Mouse (Mus musculus) heart, embryonic 15.5 days (tissue): ENCODE measurements around the gene 4933405O20Rik. TPM values are rescaled to one million over a fixed set of nuclear protein-coding genes. Genes with fewer than 3 reads are reported as not detected.

Experiments
- ATAC-seq: fragments of 200-750 bp; cut with Nextera tagmentation; replicated peaks from 2 replicates; pipeline ENCODE4 v1.8.0; 2017; ENCODE audit warnings: low read depth, moderate TSS enrichment; ENCODE audit not compliant: insufficient number of reproducible peaks, insufficient read depth, low FRiP score
- H3K27ac ChIP-seq: fragments of 300-500 bp; sonication (generic); 2 replicates; pipeline ENCODE4 v1.5.1; 2015; ENCODE audit warnings: mild to moderate bottlenecking, inconsistent platforms
- H3K27me3 ChIP-seq: fragments of 300-500 bp; sonication (generic); 2 replicates; pipeline ENCODE4 v1.6.1; 2015; ENCODE audit warnings: inconsistent platforms
- H3K36me3 ChIP-seq: fragments of 300-500 bp; sonication (generic); 2 replicates; pipeline ENCODE4 v1.6.1; 2015; ENCODE audit warnings: mild to moderate bottlenecking, inconsistent platforms
- H3K4me1 ChIP-seq: fragments of 300-500 bp; sonication (generic); replicated peaks from 2 replicates; pipeline ENCODE4 v1.6.1; 2015; ENCODE audit warnings: inconsistent platforms
- H3K4me2 ChIP-seq: fragments of 300-500 bp; sonication (generic); 2 replicates; pipeline ENCODE4 v1.6.1; 2015; ENCODE audit warnings: inconsistent platforms, mild to moderate bottlenecking, moderate library complexity
- H3K4me3 ChIP-seq: fragments of 300-500 bp; sonication (generic); 2 replicates; pipeline ENCODE4 v1.5.1; 2015; ENCODE audit warnings: mild to moderate bottlenecking, inconsistent platforms
- H3K9ac ChIP-seq: fragments of 300-500 bp; sonication (generic); 2 replicates; pipeline ENCODE4 v1.6.1; 2015; ENCODE audit warnings: mild to moderate bottlenecking, inconsistent platforms
- H3K9me3 ChIP-seq: fragments of 300-500 bp; sonication (generic); replicated peaks from 2 replicates; pipeline ENCODE4 v1.6.1; 2016; ENCODE audit warnings: inconsistent platforms
- WGBS: fragments of 180-500 bp; shearing (Covaris S2); methylation state at CpG from one replicate; pipeline ENCODE4 v1.1.7; 2015; ENCODE audit warnings: mixed read lengths; 5-methylcytosine and 5-hydroxymethylcytosine counted together
- polyA plus RNA-seq: library from polyadenylated mRNA; unstranded; fragments of >200 nt; fragmentation: Nextera tagmentation; extraction: Ambion mirVana; gene quantifications from 2 replicates; pipeline ENCODE4 v1.2.1, GENCODE M21; 2015

Gene 4933405O20Rik
- polyA plus RNA-seq, result not detected in 2 replicates

DNA sequence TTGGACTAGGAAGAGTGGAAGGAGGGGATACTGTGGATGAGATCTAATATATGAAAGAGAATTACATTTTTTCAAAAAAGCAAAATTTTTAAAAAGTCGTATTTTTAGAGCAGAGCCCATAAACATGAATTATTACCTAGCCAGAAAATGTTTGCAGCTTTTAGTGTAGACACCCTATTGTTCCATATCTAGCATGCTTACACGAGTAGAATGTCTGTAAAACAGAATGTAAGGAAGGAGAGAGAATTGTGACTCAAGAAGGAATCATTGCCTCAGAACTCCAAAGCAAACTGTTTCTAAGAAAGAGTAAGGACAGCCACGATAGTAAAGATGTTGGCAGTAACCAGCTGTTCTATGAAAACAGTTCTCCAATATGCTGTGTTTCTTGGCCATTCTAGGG, at the start of gene 4933405O20Rik:
4933405O20Rik (plus strand) TSS at position 301 of the 400 bp plus-strand sequence.
- Histone ChIP-seq H3K36me3 (no peaks in the 10 kb centered on the region), H3K4me3 (no peak within 1 kb of the TSS), H3K9ac (no peak within 1 kb of the TSS), H3K4me2 (no peak within 1 kb of the TSS), H3K9me3 (no peaks in the 10 kb centered on the region), H3K4me1 (no peaks in the 10 kb centered on the region), H3K27me3 (no peaks in the 10 kb centered on the region), H3K27ac (no peak within 1 kb of the TSS)
- WGBS, result 63% methylated on average over 3 of the region's 3 CpGs
- no peak for ATAC-seq

DNA sequence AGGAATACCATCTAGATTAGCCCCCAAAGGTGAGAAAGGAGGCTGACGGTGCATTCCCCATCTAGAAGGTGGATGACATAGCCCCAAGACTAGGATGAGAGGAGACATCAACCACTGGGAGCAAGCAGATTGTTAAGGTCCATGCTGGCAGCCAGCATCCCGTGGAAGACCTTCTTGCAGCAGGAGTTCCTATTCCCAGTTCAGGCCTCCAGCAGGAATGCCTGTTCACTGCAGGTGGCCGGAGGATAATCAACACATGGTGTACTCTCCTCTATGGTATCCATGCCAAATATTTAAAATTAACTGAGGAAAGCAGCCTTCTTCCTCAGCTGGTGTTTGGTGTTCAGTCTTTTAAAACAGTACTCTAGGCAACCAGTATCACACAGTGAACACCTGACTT, 49.4 kb upstream of the 4933405O20Rik start:
- Histone ChIP-seq H3K27me3 (no peaks in the 10 kb centered on the region), H3K4me2 (no peak overlapping the region), H3K27ac (no peak overlapping the region), H3K9ac (no peak overlapping the region), H3K36me3 (no peaks in the 10 kb centered on the region), H3K9me3 (no peaks in the 10 kb centered on the region), H3K4me1 (no peaks in the 10 kb centered on the region), H3K4me3 (no peak overlapping the region)
- no peak for ATAC-seq
- WGBS, result 63% methylated on average over 3 of the region's 3 CpGs

DNA sequence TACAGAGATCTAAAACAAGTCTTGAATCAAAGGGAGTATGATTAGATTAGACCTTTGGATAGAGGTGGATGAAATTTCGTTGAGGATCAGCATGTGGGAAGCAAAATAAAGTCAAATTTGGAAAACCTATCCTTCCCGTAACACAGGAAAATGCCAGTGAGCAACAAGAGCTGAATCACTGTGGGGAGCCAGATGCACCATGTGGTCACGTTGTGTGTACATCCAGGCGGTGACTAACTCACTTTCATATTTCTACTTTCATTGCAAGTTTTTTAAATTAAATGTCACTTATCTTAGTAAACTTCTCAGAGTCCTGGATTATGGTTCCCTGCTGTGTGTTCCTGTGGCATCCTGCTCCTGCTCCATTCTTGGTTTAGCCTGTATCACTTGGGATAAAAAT, 47.6 kb upstream of the 4933405O20Rik start:
- 68% methylated on average over 4 of the region's 4 CpGs for WGBS
- Histone ChIP-seq H3K4me2 (no peak overlapping the region), H3K9ac (no peak overlapping the region), H3K27me3 (no peaks in the 10 kb centered on the region), H3K9me3 (no peaks in the 10 kb centered on the region), H3K4me1 (no peaks in the 10 kb centered on the region), H3K27ac (no peak overlapping the region), H3K4me3 (no peak overlapping the region), H3K36me3 (no peaks in the 10 kb centered on the region)
- no peak for ATAC-seq

DNA sequence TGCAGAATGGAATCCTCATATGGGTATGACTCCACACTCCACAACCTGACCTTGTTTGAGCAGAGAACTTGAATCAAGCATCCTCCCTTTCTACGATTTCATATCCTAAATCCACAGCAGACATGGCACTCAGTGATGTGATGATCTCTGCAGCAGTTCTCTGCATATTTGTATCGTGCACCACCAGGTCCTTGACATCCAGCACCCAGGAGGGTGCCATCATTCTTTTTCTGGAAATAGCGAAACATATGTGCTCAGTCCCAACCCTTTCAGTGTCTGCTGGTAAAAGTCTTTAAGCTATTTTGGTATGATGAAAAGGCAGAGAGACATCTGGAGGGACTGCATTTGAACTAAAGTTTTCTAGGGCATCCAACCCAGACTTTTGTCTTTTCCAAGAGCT, 36.3 kb upstream of the 4933405O20Rik start:
- H3K27ac ChIP-seq, result no peak overlapping the region
- WGBS, result 78% methylated on average over 3 of the region's 3 CpGs
- H3K36me3 ChIP-seq, result no peaks in the 10 kb centered on the region
- H3K4me3 ChIP-seq, result no peak overlapping the region
- no peak for ATAC-seq
- no peaks in the 10 kb centered on the region for H3K9me3 ChIP-seq
- H3K27me3 ChIP-seq, result no peaks in the 10 kb centered on the region
- no peak overlapping the region for H3K4me2 ChIP-seq
- no peak overlapping the region for H3K9ac ChIP-seq
- no peaks in the 10 kb centered on the region for H3K4me1 ChIP-seq

DNA sequence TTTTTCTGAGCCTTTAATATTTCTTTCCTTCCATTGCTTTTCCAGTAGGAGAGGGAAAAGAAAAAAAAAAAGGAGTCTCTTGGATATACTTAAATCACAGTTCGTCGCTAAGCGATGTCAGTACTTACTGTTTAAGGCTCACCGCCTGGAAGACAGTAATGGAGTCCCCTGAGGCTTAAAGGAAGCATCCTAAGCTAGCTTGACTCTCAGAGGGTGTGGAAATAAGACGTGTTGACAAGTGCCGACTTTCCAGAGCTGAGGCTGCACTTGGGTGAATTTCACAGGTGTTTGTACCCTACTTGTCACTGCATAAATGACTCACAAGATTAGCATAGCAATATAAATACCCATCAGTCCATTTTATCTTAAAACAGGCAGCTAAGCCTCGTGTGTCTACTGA, 25.1 kb upstream of the 4933405O20Rik start:
- no peak overlapping the region for H3K4me2 ChIP-seq
- ATAC-seq, result no peak
- H3K27me3 ChIP-seq, result no peaks in the 10 kb centered on the region
- no peaks in the 10 kb centered on the region for H3K9me3 ChIP-seq
- no peak overlapping the region for H3K27ac ChIP-seq
- H3K9ac ChIP-seq, result no peak overlapping the region
- H3K4me3 ChIP-seq, result no peak overlapping the region
- 48% methylated on average over 7 of the region's 7 CpGs for WGBS
- no peaks in the 10 kb centered on the region for H3K4me1 ChIP-seq
- H3K36me3 ChIP-seq, result no peaks in the 10 kb centered on the region

DNA sequence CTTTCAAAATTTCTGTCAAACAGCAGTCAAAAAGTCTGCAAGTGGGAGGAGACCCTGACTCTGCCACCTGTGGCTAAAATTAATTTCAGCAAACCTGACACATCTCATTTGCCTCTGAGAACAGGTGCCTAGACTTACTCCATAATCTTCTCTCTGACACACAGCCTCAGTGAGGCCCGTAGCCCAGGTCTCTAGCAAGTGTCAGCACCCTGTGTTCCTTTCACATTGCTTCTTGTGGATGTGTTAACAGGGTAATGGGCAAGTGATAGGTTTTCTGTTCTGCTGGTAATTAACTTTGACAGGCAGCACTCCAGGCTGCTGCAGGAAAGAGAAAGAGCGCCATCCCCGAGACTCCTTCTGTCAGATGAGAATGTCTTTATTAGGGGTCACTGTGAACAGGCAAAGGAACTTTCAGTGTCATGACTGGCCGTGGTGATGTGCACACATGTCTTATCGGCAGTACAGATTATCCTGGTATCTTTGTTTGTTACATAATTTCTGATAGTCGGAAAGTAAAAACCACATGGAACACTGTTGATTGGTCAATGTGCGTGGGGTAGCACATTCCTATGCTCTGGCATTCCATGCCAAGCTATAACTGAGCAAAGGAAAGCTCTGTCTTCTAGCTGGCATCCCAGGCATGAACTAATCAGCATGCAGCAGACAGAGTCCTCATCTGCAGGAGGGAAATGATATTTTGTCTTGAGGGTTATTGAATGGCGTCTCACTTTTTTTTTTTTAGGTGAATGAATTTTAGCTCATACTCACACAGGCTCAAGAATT, 10.2 kb upstream of the 4933405O20Rik start:
- WGBS, result 26% methylated on average over 8 of the region's 8 CpGs
- H3K27me3 ChIP-seq, result no peaks in the 10 kb centered on the region
- no peak overlapping the region for H3K9ac ChIP-seq
- H3K36me3 ChIP-seq, result no peaks in the 10 kb centered on the region
- H3K27ac ChIP-seq, result no peak overlapping the region
- no peaks in the 10 kb centered on the region for H3K9me3 ChIP-seq
- H3K4me3 ChIP-seq, result no peak overlapping the region
- no peaks in the 10 kb centered on the region for H3K4me1 ChIP-seq
- peak overlapping the region; percentile 28; the same call in 1 of the 2 replicates for H3K4me2 ChIP-seq
- no peak for ATAC-seq

DNA sequence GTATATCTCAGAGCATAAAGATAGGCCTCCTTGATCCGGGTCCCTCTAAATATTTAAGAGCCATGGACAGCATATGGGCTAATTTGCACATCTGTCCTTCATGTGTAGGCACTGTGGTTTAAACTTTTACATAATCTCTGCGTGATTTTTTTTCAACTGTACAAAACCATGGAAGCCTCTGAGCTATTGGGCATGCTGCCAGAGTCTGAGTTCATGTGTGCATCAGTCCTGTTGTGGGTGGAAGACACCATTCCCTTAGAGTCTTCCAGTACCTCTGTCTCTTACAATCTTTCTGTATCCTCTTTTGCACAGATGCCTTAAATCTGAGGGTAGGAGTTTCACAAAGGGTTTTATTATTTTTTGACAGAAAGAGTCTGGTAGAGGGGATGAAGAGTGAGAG, 15.1 kb downstream of the 4933405O20Rik start:
- no peaks in the 10 kb centered on the region for H3K4me1 ChIP-seq
- H3K9ac ChIP-seq, result no peak overlapping the region
- H3K4me2 ChIP-seq, result no peak overlapping the region
- ATAC-seq, result no peak
- H3K4me3 ChIP-seq, result no peak overlapping the region
- 68% methylated on average over 2 of the region's 2 CpGs for WGBS
- no peak overlapping the region for H3K27ac ChIP-seq
- no peaks in the 10 kb centered on the region for H3K36me3 ChIP-seq
- H3K9me3 ChIP-seq, result no peaks in the 10 kb centered on the region
- H3K27me3 ChIP-seq, result no peaks in the 10 kb centered on the region

DNA sequence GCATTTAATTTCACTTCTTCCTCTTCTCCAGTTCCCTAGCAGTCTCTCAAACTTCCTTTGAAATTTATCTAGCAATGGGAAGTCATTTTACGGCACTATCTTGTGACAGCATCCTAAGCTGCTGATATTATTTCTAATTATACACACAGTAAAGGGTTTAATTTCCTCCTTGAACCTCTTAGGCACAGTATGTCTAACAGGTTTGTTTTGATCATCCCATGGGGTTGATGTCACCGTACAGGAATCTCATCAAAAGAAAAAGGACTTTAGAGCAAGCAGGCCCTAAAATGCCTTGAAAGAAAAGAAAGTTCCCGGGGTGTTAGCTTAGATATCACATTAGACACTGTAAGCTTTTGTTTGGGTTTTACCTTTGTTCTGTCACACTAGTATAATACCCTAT, 30.2 kb downstream of the 4933405O20Rik start:
- Histone ChIP-seq H3K9me3 (no peaks in the 10 kb centered on the region), H3K4me1 (no peaks in the 10 kb centered on the region), H3K4me2 (no peak overlapping the region), H3K27me3 (no peaks in the 10 kb centered on the region), H3K4me3 (no peak overlapping the region), H3K27ac (no peak overlapping the region), H3K36me3 (no peaks in the 10 kb centered on the region), H3K9ac (no peak overlapping the region)
- 37% methylated on average over 3 of the region's 3 CpGs for WGBS
- ATAC-seq, result no peak

DNA sequence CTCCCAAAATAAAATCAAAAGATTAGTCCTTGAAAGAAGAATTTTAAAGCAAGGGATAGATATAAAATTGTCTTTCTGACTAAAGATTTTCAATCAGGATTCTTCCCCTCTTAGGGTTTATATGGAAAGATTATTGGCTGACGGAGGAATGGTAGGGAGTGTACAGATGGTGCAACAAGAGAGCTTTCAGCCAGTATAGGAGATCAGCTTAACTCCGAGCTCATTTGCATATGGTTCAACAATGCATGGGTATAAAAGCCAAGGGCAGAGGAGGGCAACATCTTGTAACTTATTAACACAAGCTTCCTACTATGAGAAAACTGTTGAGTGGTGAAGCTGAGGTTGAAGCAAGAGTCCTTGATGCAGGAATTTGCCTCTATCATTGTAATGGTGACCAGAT, 34.2 kb downstream of the 4933405O20Rik start:
- Histone ChIP-seq H3K4me1 (no peaks in the 10 kb centered on the region), H3K9me3 (no peaks in the 10 kb centered on the region), H3K27ac (no peak overlapping the region), H3K4me3 (no peak overlapping the region), H3K9ac (no peak overlapping the region), H3K27me3 (no peaks in the 10 kb centered on the region), H3K4me2 (no peak overlapping the region), H3K36me3 (no peaks in the 10 kb centered on the region)
- ATAC-seq, result no peak
- 84% methylated on average over 2 of the region's 2 CpGs for WGBS
